Mouse (Mus musculus): ENCODE data around the gene Asic4. TPM values are rescaled to one million over a fixed set of nuclear protein-coding genes. Genes with fewer than 3 reads are reported as not detected.
A peak's percentile ranks its signal among the peaks of the same experiment; 100 is the strongest.

The Asic4 gene
- polyA plus RNA-seq, 1 experiment = 0.56 TPM

- TF ChIP-seq GATA1 (IDR thresholded peaks at IDR 0.05; ENCODE audit: low read length) = peak; percentile 29
These were observed 680 bp upstream of the Asic4 start for GRCm38 (mm10) chr1:75449377-75450135.

GRCm38 (mm10) chr1:75451900-75452299 is 1.7 kb downstream of the Asic4 start:
- TF ChIP-seq GATA1 (IDR thresholded peaks at IDR 0.05; ENCODE audit: low read length) = no peak

- no peak for TF ChIP-seq GATA1 (IDR thresholded peaks at IDR 0.05; ENCODE audit: low read length)
These were observed 5.2 kb downstream of the Asic4 start for GRCm38 (mm10) chr1:75455433-75455832.

GRCm38 (mm10) chr1:75455948-75456347 is 5.7 kb downstream of the Asic4 start:
- TF ChIP-seq GATA1 (IDR thresholded peaks at IDR 0.05; ENCODE audit: low read length) = no peak

- TF ChIP-seq GATA1 (IDR thresholded peaks at IDR 0.05; ENCODE audit: low read length) = no peak
These were observed 6.7 kb downstream of the Asic4 start for GRCm38 (mm10) chr1:75456746-75457564.

- no peak for TF ChIP-seq GATA1 (IDR thresholded peaks at IDR 0.05; ENCODE audit: low read length)
These were observed 7.4 kb downstream of the Asic4 start for GRCm38 (mm10) chr1:75457710-75458024.

- TF ChIP-seq GATA1 (IDR thresholded peaks at IDR 0.05; ENCODE audit: low read length) = no peak
These were observed 8.0 kb downstream of the Asic4 start for GRCm38 (mm10) chr1:75458025-75458788.

- TF ChIP-seq GATA1 (IDR thresholded peaks at IDR 0.05; ENCODE audit: low read length) = no peak
These were observed 8.8 kb downstream of the Asic4 start for GRCm38 (mm10) chr1:75458789-75459684.

- TF ChIP-seq GATA1 (IDR thresholded peaks at IDR 0.05; ENCODE audit: low read length) = no peak
These were observed 10.1 kb downstream of the Asic4 start for GRCm38 (mm10) chr1:75460297-75460696.

GRCm38 (mm10) chr1:75462636-75463035 is 12.4 kb downstream of the Asic4 start:
- TF ChIP-seq GATA1 (IDR thresholded peaks at IDR 0.05; ENCODE audit: low read length) = no peak

- TF ChIP-seq GATA1 (IDR thresholded peaks at IDR 0.05; ENCODE audit: low read length) = peak; percentile 86
These were observed 13.5 kb downstream of the Asic4 start for GRCm38 (mm10) chr1:75463652-75464204.

- TF ChIP-seq GATA1 (IDR thresholded peaks at IDR 0.05; ENCODE audit: low read length) = no peak
These were observed 17.1 kb downstream of the Asic4 start for GRCm38 (mm10) chr1:75467215-75467927.

GRCm38 (mm10) chr1:75469287-75469825 is 19.1 kb downstream of the Asic4 start:
- no peak for TF ChIP-seq GATA1 (IDR thresholded peaks at IDR 0.05; ENCODE audit: low read length)

- no peak for TF ChIP-seq GATA1 (IDR thresholded peaks at IDR 0.05; ENCODE audit: low read length)
These were observed 26.2 kb downstream of the Asic4 start for GRCm38 (mm10) chr1:75476441-75476840.

Measured in G1E-ER4 (cell line).